Mouse (Mus musculus): ENCODE results near the gene Usp6nl. TPM values are rescaled to one million over a fixed set of nuclear protein-coding genes. Genes with fewer than 3 reads are reported as not detected.

Usp6nl gene
- total RNA-seq, 2 experiments from 2014 or later = 20.0 to 20.4 TPM

DNA sequence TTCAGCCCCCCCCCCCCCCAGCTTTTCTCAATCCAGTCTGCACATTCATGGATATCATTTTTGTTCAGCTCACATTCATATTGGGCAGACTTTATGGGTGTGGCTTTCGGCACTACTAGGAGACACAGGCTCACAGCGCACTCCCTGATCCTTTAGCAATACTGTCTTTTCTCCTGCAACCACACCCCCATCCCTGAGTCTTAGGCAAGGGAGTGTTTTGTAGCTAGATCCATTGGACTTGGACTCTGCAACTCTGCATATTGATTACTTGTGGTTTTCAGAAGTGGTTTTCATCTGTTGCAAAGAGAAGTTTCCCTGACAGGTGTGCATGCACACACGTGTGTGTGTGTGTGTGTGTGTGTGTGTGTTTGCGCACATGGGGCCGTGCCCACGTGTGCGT is 41.5 kb downstream of the Usp6nl start:
- intact Hi-C loops (cut with DNase I) = no loop called here
- no peak for DNase-seq (ENCODE audit: low spot score in 2 of 2)

DNA sequence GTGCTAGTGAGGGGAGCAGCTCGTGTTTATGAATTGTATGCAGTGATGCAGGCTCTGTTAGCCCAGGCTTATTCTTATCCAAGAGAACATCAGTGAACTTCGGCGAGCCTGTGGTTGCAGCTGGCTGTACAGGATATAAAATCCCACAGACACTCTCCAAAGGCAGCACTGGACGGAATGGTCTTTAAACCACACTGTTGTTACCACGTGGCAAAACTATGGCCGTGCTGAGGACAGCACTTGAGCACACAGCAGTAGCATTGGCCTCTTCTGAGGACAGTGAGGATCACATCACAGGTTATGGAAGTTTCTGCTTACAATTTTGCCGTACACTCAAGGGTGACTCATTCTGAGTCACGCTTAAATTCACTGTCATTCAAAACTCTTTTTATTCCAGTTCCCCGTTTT is 44.1 kb downstream of the Usp6nl start:
- DNase-seq (ENCODE audit: low spot score in 2 of 2) = no peak
- intact Hi-C loops (cut with DNase I) = no loop called here

DNA sequence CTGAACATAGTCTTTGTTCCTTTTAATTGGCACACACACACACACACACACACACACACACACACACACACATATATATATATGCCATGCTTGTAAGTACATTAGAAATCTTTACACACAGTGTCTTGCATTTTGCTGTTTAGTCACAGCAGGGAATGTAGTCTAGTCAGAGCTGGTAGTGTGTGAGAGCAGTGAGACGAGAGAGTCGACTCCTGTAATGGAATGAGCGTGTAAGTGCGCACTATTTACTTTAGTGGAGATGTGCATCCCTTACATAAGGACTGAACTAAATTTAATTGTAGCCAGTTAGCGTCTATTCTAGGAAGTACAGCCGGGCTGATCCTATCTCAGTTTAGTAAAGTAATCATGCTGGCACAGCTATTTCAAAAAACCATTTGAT is 44.5 kb downstream of the Usp6nl start:
- intact Hi-C loops (cut with DNase I) = no loop called here

DNA sequence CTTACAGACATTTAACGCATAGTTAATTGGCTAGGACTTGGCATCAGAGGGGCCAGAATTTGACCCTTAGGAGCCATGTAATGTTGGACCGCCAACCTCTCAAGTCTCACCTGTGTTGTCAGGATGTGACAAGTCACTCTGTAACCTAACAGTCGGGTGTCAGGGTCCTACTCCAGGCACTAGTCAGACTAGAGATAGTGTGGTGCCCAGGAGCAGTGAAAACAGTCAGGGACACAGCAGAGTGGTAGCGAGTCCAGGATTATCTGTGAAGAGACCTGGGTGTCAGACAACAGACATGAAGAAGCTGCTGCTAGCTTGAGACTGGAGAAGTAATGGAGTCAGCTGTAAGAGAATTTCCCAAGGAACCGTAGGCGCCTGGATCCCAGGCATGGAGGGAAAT is 45.0 kb downstream of the Usp6nl start:
- no peak for DNase-seq (ENCODE audit: low spot score in 2 of 2)
- intact Hi-C loops (cut with DNase I) = no loop called here

More for the DNA sequence above, 44.5 kb downstream of the Usp6nl start:
- DNase-seq (ENCODE audit: low spot score in 2 of 2) = no peak

DNA sequence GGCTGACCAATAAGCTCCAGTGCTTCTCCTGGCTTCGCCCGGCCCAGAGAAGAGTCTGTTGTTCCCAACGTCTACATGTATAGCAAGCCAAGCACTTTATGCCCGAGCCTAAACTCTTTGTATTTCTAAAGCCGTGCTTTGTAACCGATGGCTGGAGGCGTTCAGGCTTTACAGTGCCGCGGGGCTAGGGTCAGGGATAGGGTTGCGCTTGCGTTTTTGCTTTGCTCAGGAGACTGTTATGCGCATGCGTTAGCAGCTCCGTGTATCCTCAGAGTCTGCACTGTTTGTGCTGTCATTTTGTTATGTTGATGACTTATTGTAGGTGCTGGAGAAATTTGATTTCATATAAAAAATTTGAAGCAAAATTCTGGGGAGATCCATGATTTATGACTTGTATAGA is 51.7 kb downstream of the Usp6nl start:
- intact Hi-C loops (cut with DNase I) = no loop called here
- no peak for DNase-seq (ENCODE audit: low spot score in 2 of 2)

DNA sequence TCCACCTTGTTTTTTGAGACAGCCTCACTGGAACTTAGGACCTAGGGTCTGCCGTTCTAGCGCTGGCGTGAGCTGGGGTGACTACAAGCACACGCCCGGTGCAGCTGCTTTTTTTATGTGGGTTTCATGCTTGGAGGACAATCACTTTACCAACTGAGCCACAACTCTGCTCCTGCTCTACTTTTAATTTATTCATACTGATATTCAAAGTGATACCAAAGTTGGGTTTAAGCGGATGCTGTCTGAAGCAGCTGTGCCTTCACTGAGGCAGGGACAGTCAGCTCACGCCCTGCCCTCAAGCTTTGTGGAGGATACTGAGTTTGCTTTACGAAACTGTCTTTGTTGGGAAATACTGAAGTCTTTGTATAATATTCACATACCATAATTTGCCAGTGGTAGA is 53.6 kb downstream of the Usp6nl start:
- intact Hi-C loops (cut with DNase I) = no loop called here
- no peak for DNase-seq (ENCODE audit: low spot score in 2 of 2)

DNA sequence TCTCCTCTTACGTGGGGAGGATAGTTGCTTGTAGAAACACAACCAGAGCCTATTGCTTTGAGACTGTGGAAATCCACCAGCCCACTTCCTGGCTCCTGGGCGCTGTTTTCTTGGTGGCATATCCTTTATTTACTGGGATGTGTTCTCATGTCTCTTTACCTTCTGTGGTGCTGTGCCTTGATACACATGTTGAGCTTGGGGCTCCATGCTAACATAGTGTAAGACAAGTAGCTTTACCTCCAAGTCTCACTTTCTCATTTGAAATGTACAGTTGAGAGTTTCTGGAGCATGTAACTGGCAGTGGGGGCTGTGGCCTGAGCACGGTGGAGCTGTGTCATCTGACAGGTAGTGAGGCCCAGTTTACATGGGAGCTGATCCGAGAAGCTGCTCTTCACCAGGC is 54.5 kb downstream of the Usp6nl start:
- intact Hi-C loops (cut with DNase I) = no loop called here

DNA sequence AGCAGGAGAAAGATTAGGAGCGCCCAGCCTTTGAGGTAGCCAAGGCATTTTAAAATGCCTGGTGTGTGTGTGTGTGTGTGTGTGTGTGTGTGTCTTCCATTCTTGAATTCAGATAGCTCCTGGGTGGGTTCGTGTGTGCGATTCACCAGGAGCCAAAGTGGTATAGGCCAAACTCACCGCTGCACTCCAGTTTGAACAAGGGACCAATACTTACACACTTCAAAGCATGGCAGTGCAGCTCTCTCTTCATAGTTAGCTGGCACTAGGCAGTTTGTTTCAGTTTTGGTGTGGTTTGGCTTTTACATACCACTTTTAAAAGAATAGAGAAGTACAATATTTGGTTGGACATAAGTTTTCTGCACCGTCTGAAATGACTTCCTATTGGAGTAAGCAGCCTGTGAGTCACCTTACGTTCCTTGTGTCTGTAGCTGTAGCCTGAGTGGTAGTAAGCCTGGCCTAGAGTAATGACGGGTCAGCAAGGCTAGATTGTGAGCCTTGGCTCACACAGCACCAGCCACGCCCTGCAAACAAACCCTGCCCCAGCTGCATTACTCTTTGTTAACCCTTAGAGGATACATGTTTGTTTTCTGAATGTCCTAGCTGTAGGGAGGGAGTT is 56.2 kb downstream of the Usp6nl start:
- DNase-seq (ENCODE audit: low spot score in 2 of 2) = no peak
- intact Hi-C loops (cut with DNase I) = no loop called here

More for the DNA sequence above, 54.5 kb downstream of the Usp6nl start:
- no peak for DNase-seq (ENCODE audit: low spot score in 2 of 2)

DNA sequence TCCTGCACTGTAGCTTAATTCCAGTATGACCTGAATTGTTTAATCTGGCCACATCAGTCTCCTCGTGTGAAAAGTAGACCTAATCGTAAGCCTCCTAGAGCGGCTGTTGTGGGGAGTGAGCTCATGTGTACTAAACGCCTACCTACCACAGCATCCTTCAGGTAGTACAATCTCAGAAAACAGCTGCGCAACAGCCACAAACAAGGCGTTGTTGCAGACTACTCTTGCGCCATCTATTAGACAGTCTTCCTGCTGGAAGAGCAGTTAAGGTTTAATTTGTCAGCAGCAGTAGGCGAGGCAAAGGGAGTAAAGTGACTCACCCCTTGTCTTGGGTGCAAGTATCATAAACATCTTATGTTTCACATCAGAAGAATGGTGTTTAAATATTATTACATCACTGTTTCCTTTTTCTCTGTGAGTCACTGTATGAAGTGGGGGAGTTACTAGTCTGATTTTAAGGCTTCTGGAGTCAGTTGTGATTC is 57.3 kb downstream of the Usp6nl start:
- intact Hi-C loops (cut with DNase I) = no loop called here

DNA sequence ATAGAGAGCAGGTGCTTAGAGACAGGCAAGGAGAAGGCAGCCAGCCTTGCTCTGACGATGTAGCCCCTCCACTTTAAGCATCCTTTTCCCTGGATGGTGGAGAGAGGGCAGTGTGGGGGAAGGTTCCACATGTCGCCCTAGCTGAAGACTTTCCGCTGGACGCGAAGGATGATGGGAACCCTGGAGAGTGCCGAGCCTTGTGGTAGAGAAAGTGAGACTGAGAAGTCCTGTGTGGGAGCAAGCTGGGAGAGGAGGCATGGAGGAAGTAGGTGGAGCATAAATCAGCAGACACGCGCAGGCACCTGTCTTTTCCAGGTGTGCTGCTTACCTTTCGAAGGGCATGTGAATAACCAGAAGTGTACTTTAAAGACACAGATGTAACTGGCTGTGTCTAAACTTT is 57.9 kb downstream of the Usp6nl start:
- DNase-seq (ENCODE audit: low spot score in 2 of 2) = no peak
- intact Hi-C loops (cut with DNase I) = no loop called here

More for the DNA sequence above, 57.3 kb downstream of the Usp6nl start:
- no peak for DNase-seq (ENCODE audit: low spot score in 2 of 2)

DNA sequence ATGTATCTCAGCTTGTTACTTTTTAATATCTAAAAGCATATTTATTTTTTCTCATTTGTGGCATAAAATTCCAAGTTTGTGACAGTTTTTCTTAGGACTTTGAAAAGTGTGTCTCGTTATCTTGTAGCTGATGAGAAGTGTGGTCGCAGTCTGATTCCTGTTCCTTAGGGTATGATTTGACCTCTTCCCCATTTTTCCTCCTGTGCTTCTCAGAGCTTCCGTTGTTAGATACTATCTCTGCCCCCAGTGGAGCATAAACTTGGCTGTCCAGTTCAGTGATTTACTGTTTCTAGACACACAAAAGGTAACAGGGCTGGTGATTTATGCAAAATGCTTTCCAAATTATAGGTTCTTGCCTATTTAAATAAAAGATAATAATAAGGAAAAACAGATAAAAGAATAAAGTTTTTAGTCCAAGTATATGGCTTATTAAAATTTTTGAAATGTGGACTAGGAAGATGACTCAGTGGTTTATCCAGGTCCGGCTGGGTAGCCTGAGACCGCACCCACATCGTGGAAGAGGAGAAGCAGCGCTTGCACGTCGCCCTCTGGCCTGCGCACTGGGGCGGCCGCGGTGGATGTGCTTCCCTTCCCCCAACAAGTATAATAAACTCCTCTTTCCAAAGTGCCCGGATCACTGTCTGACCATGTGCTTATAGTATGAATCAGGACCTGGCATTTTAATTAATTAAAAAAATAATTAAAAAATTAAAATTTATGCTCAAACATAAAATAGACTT is 62.1 kb downstream of the Usp6nl start:
- intact Hi-C loops (cut with DNase I) = no loop called here
- DNase-seq (ENCODE audit: low spot score in 2 of 2) = no peak

DNA sequence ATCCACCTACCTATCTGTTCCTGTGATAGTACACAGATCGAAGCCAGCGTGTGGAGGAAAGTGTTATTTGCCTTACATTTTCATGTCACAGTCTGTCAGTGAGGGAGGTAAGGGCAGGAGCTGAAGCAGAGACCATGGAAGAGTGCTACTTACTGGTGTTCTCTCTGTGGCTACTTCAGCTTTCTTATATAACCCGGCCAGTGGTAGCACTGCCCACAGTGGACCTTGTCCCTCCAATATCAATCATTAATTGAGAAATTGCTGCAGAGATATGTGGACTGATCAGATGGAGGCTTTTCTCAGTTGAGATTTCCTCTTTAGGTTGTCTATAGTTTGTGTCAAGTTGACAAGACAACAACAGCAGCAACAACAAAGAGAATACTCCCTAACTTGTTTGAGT is 66.7 kb downstream of the Usp6nl start:
- intact Hi-C loops (cut with DNase I) = no loop called here

DNA sequence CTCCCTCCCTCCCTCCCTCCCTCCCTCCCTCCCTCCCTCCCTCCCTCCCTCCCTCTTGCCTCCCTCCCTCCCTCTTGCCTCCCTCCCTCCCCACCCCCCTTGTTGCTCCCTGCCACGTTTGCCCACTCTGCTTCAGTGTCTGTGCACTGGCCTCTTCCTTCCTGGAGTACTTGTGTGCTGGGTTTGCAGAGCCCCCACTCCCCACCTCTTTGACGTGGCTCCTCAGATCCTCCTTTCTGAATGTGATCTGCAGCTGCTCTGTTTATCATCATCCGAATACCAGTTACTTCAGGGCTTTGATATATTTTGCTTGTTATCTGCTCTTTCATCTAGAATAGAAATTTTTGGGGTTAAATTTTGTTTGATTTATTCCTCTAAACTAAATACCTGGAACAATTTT is 68.8 kb downstream of the Usp6nl start:
- no peak for DNase-seq (ENCODE audit: low spot score in 2 of 2)
- intact Hi-C loops (cut with DNase I) = no loop called here

More for the DNA sequence above, 66.7 kb downstream of the Usp6nl start:
- no peak for DNase-seq (ENCODE audit: low spot score in 2 of 2)

DNA sequence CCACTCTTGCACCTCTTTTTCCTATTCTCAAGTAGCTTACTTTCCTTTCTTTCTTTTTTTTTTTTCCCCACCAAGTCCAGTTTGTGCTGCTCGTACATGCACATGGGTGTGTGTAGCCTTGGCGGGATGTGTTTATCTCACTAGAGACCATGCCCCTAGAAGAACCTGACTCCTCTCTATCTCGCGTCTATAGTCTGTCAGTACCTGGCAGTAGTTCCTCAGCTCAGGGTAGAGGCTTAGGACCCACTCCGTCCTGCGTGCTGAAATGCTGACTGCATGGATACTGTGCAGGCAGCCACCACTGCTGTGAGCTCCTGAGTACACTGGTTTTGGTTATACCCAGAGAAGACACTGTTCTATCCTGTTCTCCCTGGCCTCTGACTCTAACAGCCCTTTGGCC is 69.5 kb downstream of the Usp6nl start:
- no peak for DNase-seq (ENCODE audit: low spot score in 2 of 2)
- intact Hi-C loops (cut with DNase I) = no loop called here

DNA sequence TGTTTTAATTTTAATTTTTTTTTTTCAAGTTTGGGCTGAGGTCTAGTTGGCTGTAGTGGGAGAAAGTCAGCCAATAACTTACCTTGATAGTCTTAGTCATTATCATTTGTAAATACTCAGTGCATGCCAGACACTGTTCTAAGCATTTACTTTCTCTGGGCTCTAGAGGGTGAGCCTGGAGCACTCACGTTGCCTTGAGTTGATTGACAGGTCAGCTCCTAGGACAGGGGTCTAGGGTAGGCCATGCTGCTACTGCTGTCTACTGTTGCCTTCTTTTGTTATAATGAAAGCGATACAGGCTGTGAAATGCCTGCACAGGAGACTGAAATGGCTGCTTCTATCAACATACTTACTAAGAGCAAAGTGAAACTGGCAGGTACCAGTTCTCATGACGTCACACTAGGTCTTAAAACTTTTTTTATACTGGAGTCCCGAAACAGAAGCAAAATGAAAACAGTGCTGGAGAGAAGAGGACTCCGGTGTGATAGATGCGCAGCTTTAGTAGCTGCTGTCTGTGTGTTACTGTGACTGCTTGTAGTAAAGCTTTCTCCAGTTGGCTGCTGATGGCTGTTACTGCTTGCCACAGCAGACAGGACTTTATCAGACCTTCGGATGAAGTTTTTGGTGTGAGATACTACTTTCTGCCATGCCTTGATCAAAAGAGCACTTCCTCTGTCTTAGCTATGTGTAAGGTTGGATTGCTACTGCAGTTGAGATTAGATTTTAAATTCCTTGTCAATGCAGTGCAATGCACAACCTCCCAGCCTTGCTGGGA is 73.6 kb downstream of the Usp6nl start:
- no peak for DNase-seq (ENCODE audit: low spot score in 2 of 2)
- intact Hi-C loops (cut with DNase I) = no loop called here

DNA sequence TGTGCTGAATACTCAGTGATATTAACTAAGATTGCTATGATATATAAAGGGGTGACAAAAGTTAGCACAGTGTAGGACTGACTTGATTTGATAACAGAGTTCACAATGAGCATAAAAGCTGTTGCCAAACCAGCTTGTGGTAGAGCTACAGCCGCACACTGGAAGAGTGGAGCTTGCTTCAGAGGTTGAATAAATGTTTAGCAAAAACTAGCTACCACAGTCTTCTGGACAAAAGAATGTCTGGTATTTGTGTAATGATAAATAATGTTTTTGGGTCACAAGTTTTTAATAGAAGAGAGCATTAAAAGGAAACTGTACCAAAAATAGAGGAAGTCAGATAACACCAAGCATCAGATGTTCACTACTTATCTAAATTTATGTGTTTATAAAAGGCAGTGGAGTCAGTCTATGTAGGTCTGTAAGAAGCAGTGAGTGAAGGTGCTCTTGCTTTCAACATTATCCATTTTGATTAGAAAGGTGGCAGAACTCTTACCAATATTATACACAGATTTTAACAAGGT is 74.2 kb downstream of the Usp6nl start:
- DNase-seq (ENCODE audit: low spot score in 2 of 2) = no peak
- intact Hi-C loops (cut with DNase I) = no loop called here

DNA sequence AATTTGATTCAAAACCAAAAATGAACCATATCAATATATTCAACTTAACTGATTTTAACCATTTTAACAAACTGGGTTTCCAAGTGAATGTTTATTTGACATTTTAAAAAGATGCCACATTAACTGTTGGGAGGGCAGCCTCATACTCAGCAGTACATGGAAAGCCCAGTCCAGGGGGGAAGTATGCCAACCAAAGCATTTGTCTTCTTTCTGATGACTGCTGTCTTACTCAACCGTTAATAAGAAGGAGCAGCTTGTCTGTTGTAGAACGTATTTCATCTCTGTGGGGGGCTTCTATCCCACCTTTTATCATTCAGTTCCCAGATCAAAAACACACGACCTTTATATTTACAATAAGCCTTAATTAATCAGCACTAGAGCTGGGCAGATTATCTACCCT is 74.7 kb downstream of the Usp6nl start:
- intact Hi-C loops (cut with DNase I) = no loop called here
- DNase-seq (ENCODE audit: low spot score in 2 of 2) = no peak

DNA sequence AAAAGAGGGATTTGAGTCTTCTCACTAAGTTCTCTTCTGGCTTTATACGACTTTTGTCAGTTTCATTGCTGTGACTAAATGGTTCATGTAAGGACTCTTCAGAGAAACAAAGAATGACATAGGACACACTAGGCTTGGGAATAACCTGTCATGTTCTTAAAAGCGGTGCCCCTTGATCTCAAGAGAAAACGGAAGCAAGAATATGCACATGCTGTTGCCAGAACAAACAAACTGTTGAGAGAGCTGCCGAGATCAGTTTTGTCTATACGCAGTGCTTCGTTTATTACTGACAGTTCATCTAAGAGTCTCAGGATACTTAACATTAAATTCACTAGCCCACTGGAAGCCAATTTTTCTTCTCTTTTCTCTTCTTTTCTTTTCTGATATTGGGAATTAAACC is 76.4 kb downstream of the Usp6nl start:
- DNase-seq (ENCODE audit: low spot score in 2 of 2) = no peak
- intact Hi-C loops (cut with DNase I) = no loop called here

DNA sequence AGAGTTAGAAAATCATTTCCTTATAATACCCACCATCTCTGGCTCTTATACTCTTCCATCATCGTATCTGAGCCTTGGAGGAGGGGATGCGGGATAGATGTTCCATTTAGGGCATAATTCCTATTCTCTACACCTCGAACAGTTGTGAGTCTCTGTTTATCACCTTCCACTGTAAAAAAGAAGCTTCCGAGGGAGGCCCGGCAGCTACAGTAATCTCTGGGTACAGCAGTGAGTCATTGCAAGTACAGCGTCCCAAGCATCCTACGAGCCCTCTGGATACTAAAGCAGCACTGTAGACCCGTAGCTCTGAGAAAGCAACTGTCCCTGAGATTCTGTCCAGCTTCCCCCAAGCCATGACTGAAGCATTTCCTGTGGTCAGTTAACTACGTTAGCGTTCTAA is 78.6 kb downstream of the Usp6nl start:
- DNase-seq (ENCODE audit: low spot score in 2 of 2) = no peak
- intact Hi-C loops (cut with DNase I) = loop anchor here (5.0 kb wide), 1 partner anchor 79 kb away; the partner anchor contains the start of gene Usp6nl

DNA sequence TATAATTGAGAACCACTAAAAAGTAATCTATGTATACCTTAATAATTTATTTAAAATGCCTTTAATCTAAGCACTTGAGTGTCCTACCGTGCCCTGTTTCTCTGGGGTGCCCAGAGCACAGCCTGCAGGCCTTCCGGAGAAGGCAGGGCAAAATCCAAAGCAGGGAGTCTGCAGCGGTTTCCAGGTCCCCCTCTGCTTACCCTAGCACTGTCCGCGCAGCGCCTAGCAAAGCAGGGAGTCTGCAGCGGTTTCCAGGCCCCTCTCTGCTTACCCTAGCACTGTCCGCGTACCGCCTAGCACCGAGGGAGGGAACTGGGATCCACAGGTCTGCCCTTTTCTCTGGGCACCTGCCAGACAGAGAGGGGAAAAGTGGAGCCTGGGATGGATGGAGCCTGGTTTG is 80.9 kb downstream of the Usp6nl start:
- no peak for DNase-seq (ENCODE audit: low spot score in 2 of 2)
- intact Hi-C loops (cut with DNase I) = loop anchor here (5.0 kb wide), 1 partner anchor 81 kb away; the partner anchor contains the start of gene Usp6nl

Data from left cerebral cortex, postnatal 36 days (tissue).